ENCODE assay signal across 10 mouse cellular contexts in genomic region chr2:4299593-4299992, GRCm38 (mm10).
DNase-seq lines count a peak whose midpoint lies in the region; ATAC-seq and TF ChIP-seq lines count a peak whose summit lies in the region.
"Had no signal": no experiment of that assay in that cellular context is flagged by ENCODE, and none has a peak within 500 bp of the region (broad histone marks: within the 10 kb centered on the region; RNA-seq: fewer than 3 reads in every experiment).

No protein-coding gene starts in this region.

- no peak overlapping the region for H3K4me3 ChIP-seq in kidney, embryonic 15.5 days (replicated peaks)
- H3K4me3 ChIP-seq in embryonic facial prominence, embryonic 13.5 days, result peak overlapping the region; percentile 48
- H3K4me3 ChIP-seq in hindbrain, postnatal 0 days (ENCODE audit: low read length), result no peak overlapping the region

- H3K36me3 ChIP-seq in kidney, embryonic 15.5 days, result no peaks in the 10 kb centered on the region
- no peaks in the 10 kb centered on the region for H3K36me3 ChIP-seq in embryonic facial prominence, embryonic 13.5 days
- H3K36me3 ChIP-seq in hindbrain, postnatal 0 days (ENCODE audit: insufficient read depth, low read length), result no peaks in the 10 kb centered on the region
- H3K36me3 ChIP-seq: liver, embryonic 12.5 days had no signal

- 42% methylated on average over 12 of the region's 12 CpGs for WGBS in kidney, embryonic 15.5 days
- WGBS in embryonic facial prominence, embryonic 13.5 days, result 29% methylated on average over 12 of the region's 12 CpGs
- WGBS in hindbrain, postnatal 0 days, result 66% methylated on average over 12 of the region's 12 CpGs

- H3K27me3 ChIP-seq in kidney, embryonic 15.5 days, result no peaks in the 10 kb centered on the region
- H3K27me3 ChIP-seq in embryonic facial prominence, embryonic 13.5 days, result no peaks in the 10 kb centered on the region
- no peaks in the 10 kb centered on the region for H3K27me3 ChIP-seq in hindbrain, postnatal 0 days (ENCODE audit: insufficient read depth, low read length)

- peaks cover 52% of the 10 kb centered on the region for H3K4me1 ChIP-seq in kidney, embryonic 15.5 days
- peaks cover 64% of the 10 kb centered on the region for H3K4me1 ChIP-seq in embryonic facial prominence, embryonic 13.5 days
- no peaks in the 10 kb centered on the region; the same call in 1 of the 2 replicates for H3K4me1 ChIP-seq in hindbrain, postnatal 0 days (ENCODE audit: insufficient read depth, low read length)

- no peak for ATAC-seq in kidney, embryonic 15.5 days (replicated peaks; ENCODE audit: low FRiP score)
- no peak for ATAC-seq in embryonic facial prominence, embryonic 13.5 days (ENCODE audit: insufficient number of reproducible peaks, insufficient read depth, low FRiP score, low TSS enrichment, low read depth)
- ATAC-seq in hindbrain, postnatal 0 days, result no peak
- ATAC-seq in frontal cortex, adult (ENCODE audit: low TSS enrichment), result no peak
- ATAC-seq in megakaryocyte-erythroid progenitor cell, adult 5-6 weeks (replicated peaks; ENCODE audit: low FRiP score, low TSS enrichment, poor library complexity, severe bottlenecking), result no peak
- ATAC-seq: liver, embryonic 12.5 days had no signal

- no peak overlapping the region for H3K9ac ChIP-seq in kidney, embryonic 15.5 days
- peak overlapping the region; percentile 37; the same call in 1 of the 2 replicates for H3K9ac ChIP-seq in embryonic facial prominence, embryonic 13.5 days
- no peak overlapping the region for H3K9ac ChIP-seq in hindbrain, postnatal 0 days (replicated peaks; ENCODE audit: low read length)
- H3K9ac ChIP-seq: liver, embryonic 12.5 days had no signal

- no peak for TF ChIP-seq CTCF in hindbrain, postnatal 0 days (IDR thresholded peaks at IDR 0.05; ENCODE audit: low read depth)

- H3K9me3 ChIP-seq in kidney, embryonic 15.5 days (replicated peaks), result no peaks in the 10 kb centered on the region
- no peaks in the 10 kb centered on the region for H3K9me3 ChIP-seq in embryonic facial prominence, embryonic 13.5 days
- no peaks in the 10 kb centered on the region for H3K9me3 ChIP-seq in hindbrain, postnatal 0 days (ENCODE audit: low read length)
- H3K9me3 ChIP-seq: liver, embryonic 12.5 days had no signal

- H3K27ac ChIP-seq in kidney, embryonic 15.5 days, result peak overlapping the region; percentile 90
- peak overlapping the region; percentile 95 for H3K27ac ChIP-seq in embryonic facial prominence, embryonic 13.5 days
- no peak overlapping the region for H3K27ac ChIP-seq in hindbrain, postnatal 0 days

- H3K4me2 ChIP-seq in kidney, embryonic 15.5 days, result peak overlapping the region; percentile 73
- H3K4me2 ChIP-seq in embryonic facial prominence, embryonic 13.5 days, result peak overlapping the region; percentile 73
- peak overlapping the region; percentile 53; the same call in 1 of the 2 replicates for H3K4me2 ChIP-seq in hindbrain, postnatal 0 days (ENCODE audit: low read depth, low read length)

- no peak for DNase-seq in kidney, adult 9 months
- DNase-seq in hindbrain, postnatal 0 days (ENCODE audit: low spot score), result no peak
- DNase-seq in neural tube, embryonic 10.5 days (ENCODE audit: extremely low spot score, low spot score), result peak; percentile 20
- DNase-seq: cerebellum, postnatal 14 days; kidney, postnatal 36 days had no signal
